Mouse (Mus musculus): ENCODE measurements around the gene Sh3pxd2a. TPM values are rescaled to one million over a fixed set of nuclear protein-coding genes. Genes with fewer than 3 reads are reported as not detected.

Gene Sh3pxd2a
- polyA plus RNA-seq, 1 experiment, result 13.4 TPM

- H3K27ac ChIP-seq (ENCODE audit: insufficient read depth, low read length), result no peak overlapping the region
- H3K4me3 ChIP-seq (ENCODE audit: insufficient read depth, low read length), result no peak overlapping the region
Measured at GRCm38 (mm10) chr19:47472881-47473400, 8.7 kb upstream of the Sh3pxd2a start.

DNA sequence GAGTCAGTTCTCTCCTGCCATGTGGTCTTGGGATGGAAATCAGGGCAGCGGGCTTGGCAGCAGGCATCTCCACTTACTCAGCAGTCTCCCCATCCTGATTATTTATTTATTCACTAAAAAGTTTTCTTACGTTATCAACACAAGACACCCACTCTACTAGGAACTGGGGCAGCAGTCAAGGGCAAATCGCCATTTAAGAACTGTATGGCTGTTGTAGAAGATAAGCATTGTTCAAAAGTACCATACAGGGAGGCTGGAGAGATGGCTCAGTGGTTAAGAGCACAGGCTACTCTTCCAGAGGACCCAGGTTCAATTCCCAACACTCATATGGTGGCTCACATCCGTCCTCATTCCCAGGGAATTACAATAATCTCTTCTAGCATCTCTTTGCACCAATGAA, 7.6 kb upstream of the Sh3pxd2a start:
- no peak overlapping the region for H3K27ac ChIP-seq (ENCODE audit: insufficient read depth, low read length)
- no peak for TF ChIP-seq CTCF (IDR thresholded peaks at IDR 0.05; ENCODE audit: extremely low read depth, insufficient read depth, low read length)
- TF ChIP-seq POLR2A (IDR thresholded peaks at IDR 0.05; ENCODE audit: extremely low read depth, insufficient read depth, low read length), result no peak
- H3K4me3 ChIP-seq (ENCODE audit: insufficient read depth, low read length), result no peak overlapping the region
- H3K4me1 ChIP-seq (ENCODE audit: control insufficient read depth, insufficient read depth, low read length), result no peaks in the 10 kb centered on the region

More at GRCm38 (mm10) chr19:47472881-47473400, 8.7 kb upstream of the Sh3pxd2a start:
- no peaks in the 10 kb centered on the region for H3K4me1 ChIP-seq (ENCODE audit: control insufficient read depth, insufficient read depth, low read length)
- TF ChIP-seq CTCF (IDR thresholded peaks at IDR 0.05; ENCODE audit: extremely low read depth, insufficient read depth, low read length) (no peak), POLR2A (IDR thresholded peaks at IDR 0.05; ENCODE audit: extremely low read depth, insufficient read depth, low read length) (no peak)

- no peak for TF ChIP-seq CTCF (IDR thresholded peaks at IDR 0.05; ENCODE audit: extremely low read depth, insufficient read depth, low read length)
- Histone ChIP-seq H3K27ac (ENCODE audit: insufficient read depth, low read length) (no peak overlapping the region), H3K4me1 (ENCODE audit: control insufficient read depth, insufficient read depth, low read length) (no peaks in the 10 kb centered on the region), H3K4me3 (ENCODE audit: insufficient read depth, low read length) (no peak overlapping the region)
Measured at GRCm38 (mm10) chr19:47468750-47469149, 4.5 kb upstream of the Sh3pxd2a start.

DNA sequence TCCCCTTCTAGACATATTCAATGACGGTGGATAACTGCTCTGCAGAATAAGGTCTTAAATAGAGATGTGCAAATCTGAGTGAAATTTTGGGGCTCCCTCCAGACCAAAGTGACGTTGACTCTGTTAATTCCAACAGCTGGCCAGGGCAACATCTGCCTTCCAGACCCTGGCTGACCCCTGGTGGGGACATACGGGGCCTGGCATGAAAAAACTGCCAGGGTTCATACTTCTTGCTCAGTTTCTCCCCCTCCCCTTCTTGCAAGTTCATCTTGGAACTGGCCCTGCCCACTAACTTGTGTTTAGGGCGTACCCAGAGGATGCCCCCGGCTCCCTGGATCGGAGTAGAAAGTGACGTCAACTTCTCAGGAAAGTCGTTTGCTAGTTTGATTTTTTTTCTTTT, 2.6 kb upstream of the Sh3pxd2a start:
- TF ChIP-seq CTCF (IDR thresholded peaks at IDR 0.05; ENCODE audit: extremely low read depth, insufficient read depth, low read length), result no peak
- no peak for TF ChIP-seq POLR2A (IDR thresholded peaks at IDR 0.05; ENCODE audit: extremely low read depth, insufficient read depth, low read length)
- Histone ChIP-seq H3K27ac (ENCODE audit: insufficient read depth, low read length) (no peak overlapping the region), H3K4me3 (ENCODE audit: insufficient read depth, low read length) (no peak overlapping the region), H3K4me1 (ENCODE audit: control insufficient read depth, insufficient read depth, low read length) (no peaks in the 10 kb centered on the region)

GRCm38 (mm10) chr19:47465467-47465866, 1.3 kb upstream of the Sh3pxd2a start:
- H3K4me1 ChIP-seq (ENCODE audit: control insufficient read depth, insufficient read depth, low read length), result no peaks in the 10 kb centered on the region
- H3K27ac ChIP-seq (ENCODE audit: insufficient read depth, low read length), result no peak overlapping the region
- no peak overlapping the region for H3K4me3 ChIP-seq (ENCODE audit: insufficient read depth, low read length)
- no peak for TF ChIP-seq POLR2A (IDR thresholded peaks at IDR 0.05; ENCODE audit: extremely low read depth, insufficient read depth, low read length)
- no peak for TF ChIP-seq CTCF (IDR thresholded peaks at IDR 0.05; ENCODE audit: extremely low read depth, insufficient read depth, low read length)

DNA sequence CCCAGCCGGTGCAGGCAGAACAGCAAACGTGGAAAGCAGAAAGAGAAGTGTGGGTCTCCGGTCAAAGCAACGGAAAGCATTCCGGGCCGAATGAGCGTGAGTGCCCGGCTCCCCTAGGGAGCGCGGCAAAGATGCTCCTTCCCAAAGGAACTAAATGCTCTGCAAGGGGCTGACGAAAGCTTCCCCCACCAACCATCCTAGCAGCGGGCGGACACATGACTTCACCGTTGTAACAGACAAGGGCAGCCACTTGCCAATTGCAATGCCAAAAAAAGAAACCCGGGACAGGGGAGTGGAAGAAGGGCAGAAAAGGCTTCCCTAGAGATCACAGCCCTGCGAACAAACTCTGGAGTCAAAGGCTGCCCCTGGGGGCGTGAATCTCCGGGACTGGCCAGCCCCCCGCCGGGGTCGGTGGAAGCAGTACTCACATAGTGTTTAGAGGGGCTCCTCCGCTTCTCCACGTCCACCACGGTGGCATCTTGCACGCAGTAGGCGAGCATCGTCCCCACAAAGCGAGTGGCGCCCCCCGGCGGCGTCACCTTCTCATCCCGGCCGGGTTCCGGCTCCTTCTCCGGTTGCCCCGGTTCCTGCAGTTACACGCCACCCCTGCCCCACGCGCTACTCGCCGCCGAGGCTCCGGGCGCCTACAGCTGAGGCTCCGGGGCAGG, 431 bp downstream of the Sh3pxd2a start:
- H3K27ac ChIP-seq (ENCODE audit: insufficient read depth, low read length), result no peak overlapping the region
- H3K4me3 ChIP-seq (ENCODE audit: insufficient read depth, low read length), result peak overlapping the region; percentile 56
- TF ChIP-seq CTCF (IDR thresholded peaks at IDR 0.05; ENCODE audit: extremely low read depth, insufficient read depth, low read length), result 0 out of 2 replicates have a peak, but pooled peaks have one; percentile 20
- TF ChIP-seq POLR2A (IDR thresholded peaks at IDR 0.05; ENCODE audit: extremely low read depth, insufficient read depth, low read length), result no peak
- H3K4me1 ChIP-seq (ENCODE audit: control insufficient read depth, insufficient read depth, low read length), result no peaks in the 10 kb centered on the region

DNA sequence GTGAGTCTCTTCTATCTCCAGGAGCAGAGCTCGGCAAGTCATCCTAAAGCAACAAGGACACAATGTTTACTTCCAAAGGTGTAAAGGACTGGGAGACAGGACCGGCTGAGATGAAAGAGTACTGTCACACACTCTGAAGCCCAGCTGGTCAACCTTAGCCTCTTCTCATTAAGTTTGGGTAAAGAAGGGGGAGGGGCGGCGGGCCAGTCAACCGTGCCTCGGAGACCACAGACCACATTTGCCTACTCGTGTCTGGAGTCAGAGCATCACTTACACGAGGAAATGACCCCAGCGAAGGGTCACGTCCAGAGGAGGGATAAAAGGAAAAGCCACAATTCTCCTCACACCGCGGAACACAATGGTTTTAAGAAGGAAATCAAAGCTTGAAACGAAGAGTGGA, 995 bp downstream of the Sh3pxd2a start:
- H3K4me1 ChIP-seq (ENCODE audit: control insufficient read depth, insufficient read depth, low read length), result no peaks in the 10 kb centered on the region
- TF ChIP-seq CTCF (IDR thresholded peaks at IDR 0.05; ENCODE audit: extremely low read depth, insufficient read depth, low read length), result no peak
- H3K27ac ChIP-seq (ENCODE audit: insufficient read depth, low read length), result no peak overlapping the region
- peak overlapping the region; percentile 56 for H3K4me3 ChIP-seq (ENCODE audit: insufficient read depth, low read length)

- Histone ChIP-seq H3K4me1 (ENCODE audit: control insufficient read depth, insufficient read depth, low read length) (no peaks in the 10 kb centered on the region), H3K27ac (ENCODE audit: insufficient read depth, low read length) (no peak overlapping the region), H3K4me3 (ENCODE audit: insufficient read depth, low read length) (peak overlapping the region; percentile 56; the same call in 1 of the 2 replicates)
- TF ChIP-seq POLR2A (IDR thresholded peaks at IDR 0.05; ENCODE audit: extremely low read depth, insufficient read depth, low read length) (no peak), CTCF (IDR thresholded peaks at IDR 0.05; ENCODE audit: extremely low read depth, insufficient read depth, low read length) (no peak)
Measured at GRCm38 (mm10) chr19:47462725-47463124, 1.5 kb downstream of the Sh3pxd2a start.

GRCm38 (mm10) chr19:47461838-47462237, 2.4 kb downstream of the Sh3pxd2a start:
- H3K4me1 ChIP-seq (ENCODE audit: control insufficient read depth, insufficient read depth, low read length), result no peaks in the 10 kb centered on the region
- TF ChIP-seq CTCF (IDR thresholded peaks at IDR 0.05; ENCODE audit: extremely low read depth, insufficient read depth, low read length), result no peak
- TF ChIP-seq POLR2A (IDR thresholded peaks at IDR 0.05; ENCODE audit: extremely low read depth, insufficient read depth, low read length), result no peak

DNA sequence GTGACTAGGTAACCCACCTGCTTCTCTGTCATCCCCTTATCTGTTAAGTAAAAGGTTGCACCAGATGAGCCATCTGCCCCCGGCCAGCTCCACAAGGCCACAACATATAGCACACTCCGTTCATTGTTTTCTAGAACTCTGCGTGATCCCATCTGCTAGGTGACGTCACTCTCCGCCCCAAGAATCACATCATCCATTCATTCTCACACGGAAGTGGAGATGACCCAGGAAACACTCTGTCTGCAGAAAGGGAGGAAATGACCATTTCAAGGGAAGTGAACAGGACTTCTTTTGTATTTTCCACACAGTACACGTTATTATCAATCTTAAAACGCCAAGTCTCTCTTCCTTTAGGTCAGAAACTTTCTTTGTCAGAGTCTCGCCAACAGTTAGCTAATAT, 2.8 kb downstream of the Sh3pxd2a start:
- TF ChIP-seq POLR2A (IDR thresholded peaks at IDR 0.05; ENCODE audit: extremely low read depth, insufficient read depth, low read length), result no peak
- TF ChIP-seq CTCF (IDR thresholded peaks at IDR 0.05; ENCODE audit: extremely low read depth, insufficient read depth, low read length), result no peak
- Histone ChIP-seq H3K4me1 (ENCODE audit: control insufficient read depth, insufficient read depth, low read length) (no peaks in the 10 kb centered on the region), H3K27ac (ENCODE audit: insufficient read depth, low read length) (no peak overlapping the region), H3K4me3 (ENCODE audit: insufficient read depth, low read length) (no peak overlapping the region)

More at GRCm38 (mm10) chr19:47461838-47462237, 2.4 kb downstream of the Sh3pxd2a start:
- H3K27ac ChIP-seq (ENCODE audit: insufficient read depth, low read length), result no peak overlapping the region
- H3K4me3 ChIP-seq (ENCODE audit: insufficient read depth, low read length), result no peak overlapping the region

Data from cortical plate, adult 2 months (tissue).